Mouse (Mus musculus): Measurements from ENCODE around the gene Ccser1.

Ccser1 gene

DNA sequence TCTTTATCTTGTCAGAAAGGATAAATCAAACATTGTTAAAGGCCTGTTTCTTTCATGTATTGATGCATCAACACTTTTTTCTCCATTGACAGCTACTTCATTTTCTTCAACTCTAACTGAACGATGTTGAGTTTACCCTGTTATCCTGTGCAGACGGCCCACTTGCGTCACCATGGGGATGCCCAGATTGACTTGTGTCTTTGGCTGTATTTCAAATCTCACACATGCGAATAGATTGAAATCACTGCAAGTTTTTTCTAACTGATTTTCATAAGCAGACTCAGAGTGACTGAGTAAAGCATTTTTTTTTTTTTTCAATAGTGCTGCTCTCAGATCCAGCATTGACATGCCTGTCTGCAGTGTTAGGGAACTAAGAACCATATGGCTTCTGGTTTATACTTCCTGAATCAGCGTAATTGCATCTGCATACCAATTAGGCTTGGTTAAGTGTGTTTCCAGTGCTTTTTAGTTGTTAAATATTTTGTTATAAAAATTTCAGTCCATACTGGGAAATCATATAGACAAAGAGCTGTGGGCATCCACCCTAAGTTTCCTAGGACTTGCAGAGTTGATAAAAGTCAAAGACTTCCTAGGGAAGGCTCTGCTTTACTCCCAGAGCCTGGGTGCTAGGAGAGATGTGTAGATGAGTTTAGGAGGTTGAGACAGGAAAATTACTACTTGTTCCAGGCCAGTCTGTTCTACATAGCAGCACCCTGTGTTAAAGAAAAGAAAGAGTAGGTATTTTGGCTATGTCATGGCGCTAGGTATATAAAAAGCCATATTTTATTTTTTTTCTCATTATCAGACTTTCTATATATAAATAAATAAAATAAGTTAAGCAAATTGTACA is 116.3 kb downstream of the Ccser1 start:
- DNase-seq (ENCODE audit: low spot score) = no peak

DNA sequence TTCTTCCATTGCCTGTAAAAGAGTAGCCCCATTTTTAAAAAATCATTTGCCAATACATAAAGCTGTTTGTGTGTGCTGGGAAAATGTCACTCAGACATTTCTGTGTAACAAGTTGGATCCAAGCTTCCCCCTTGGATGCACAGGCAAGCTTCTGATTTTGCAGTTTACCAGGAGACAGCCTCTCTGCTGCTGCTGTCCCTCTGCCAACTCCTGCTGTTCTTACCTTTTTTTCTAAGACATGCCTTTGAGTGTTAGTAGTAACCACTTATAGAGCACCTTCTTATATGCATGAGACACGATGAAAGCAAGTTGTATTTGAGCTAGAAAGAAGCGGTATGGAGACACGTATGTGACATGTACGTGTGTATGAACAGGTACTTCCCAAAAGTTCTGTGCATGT is 120.3 kb downstream of the Ccser1 start:
- DNase-seq (ENCODE audit: low spot score) = no peak

DNA sequence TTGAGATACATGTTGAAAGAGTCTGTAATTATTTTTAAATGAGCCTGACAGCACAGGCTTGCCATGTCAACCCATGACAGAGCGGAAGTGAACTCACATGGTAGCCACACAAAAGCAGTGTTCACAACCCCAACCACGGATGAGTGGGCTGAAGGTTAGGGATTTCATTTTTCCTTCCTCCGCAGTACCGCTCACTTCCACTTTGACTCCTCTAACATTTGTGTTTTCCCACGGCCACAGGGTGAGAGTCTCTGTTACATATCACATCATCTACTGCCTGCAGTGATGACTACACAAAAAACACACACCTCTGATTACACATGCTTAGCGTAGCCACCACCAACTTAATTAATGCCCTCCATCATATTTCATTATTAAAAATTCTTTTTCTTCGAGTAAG is 120.9 kb downstream of the Ccser1 start:
- DNase-seq (ENCODE audit: low spot score) = no peak

DNA sequence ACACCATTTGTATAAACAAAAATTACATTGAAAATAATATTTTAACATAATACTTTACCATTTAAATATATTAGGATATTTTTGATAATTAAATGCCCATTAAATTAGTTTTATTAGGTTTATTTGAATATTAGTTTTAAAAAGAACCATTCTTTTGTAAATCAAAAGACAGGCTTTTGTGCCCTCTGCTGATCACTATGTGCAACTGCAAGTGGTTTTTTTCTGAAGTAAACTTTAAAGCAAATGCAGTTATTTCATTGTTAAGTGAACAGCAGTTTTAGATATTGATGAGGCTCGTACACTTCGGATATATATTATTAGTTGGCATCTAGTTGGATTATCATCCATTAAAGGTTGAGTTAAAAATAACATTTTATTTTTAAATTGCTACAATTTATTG is 121.5 kb downstream of the Ccser1 start:
- no peak for DNase-seq (ENCODE audit: low spot score)

DNA sequence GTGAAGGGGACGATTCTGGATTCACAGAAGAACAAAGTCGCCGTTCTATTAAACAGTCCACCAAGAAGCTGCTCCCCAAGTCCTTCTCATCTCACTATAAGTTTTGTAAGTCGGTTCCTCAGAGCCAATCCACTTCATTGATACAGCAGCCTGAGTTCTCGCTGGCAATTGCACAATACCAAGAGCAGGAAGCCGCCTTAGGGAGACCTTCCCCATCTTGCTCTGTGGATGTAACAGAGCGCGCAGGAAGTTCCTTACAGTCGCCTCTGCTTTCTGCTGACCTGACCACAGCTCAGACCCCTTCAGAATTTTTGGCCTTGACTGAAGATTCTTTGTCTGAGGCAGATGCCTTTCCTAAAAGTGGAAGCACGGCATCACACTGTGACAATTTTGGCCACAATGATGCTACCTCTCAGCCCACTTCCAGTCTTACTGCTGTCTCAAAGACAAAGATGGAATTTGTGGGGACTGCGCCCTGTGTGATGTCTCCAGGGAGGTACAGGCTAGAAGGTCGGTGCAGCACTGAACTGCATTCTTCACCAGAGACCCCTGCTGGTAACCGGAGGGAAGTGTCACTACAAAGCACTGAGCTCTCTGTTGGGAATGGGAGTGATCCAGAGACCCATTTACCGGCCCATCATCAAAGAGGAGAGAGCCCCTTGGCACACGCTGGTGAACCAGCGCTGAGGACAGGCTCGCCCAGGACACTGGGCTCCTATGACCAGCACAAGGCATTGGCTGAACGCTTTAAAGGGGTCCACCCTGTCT is 131.4 kb downstream of the Ccser1 start:
- no peak for DNase-seq (ENCODE audit: low spot score)

DNA sequence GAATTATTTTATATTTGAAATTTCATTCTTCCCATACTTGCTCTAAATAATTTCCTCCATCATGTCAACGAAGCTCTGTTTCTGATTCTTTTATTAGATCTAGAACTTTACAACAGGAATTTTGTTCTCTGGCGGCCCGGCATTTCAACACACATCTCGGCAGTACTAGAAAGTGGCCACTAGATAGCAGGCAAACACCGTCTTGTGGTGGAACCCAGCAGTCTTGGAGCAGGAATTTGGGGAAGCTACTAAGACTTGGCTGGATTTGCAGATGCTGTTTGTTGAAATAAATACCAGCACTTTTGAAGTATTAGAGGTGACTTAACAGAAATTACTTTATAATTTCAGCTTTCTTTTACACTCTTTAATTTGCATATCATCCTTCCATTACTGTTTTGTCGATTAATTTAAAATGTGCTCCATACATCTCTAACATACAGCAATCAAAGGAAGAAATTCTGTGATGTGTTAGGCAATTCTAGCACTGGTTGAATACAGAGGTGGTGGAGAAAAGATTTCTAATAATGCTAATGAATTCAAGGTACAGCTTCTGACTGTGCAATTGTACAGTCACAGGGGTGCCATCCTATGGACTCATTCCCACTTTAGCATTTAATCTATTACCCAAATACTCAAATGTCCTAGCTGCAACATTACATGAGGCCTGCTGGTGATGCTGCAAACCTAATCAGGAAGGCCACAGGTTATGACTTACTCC is 135.9 kb downstream of the Ccser1 start:
- DNase-seq (ENCODE audit: low spot score) = no peak

DNA sequence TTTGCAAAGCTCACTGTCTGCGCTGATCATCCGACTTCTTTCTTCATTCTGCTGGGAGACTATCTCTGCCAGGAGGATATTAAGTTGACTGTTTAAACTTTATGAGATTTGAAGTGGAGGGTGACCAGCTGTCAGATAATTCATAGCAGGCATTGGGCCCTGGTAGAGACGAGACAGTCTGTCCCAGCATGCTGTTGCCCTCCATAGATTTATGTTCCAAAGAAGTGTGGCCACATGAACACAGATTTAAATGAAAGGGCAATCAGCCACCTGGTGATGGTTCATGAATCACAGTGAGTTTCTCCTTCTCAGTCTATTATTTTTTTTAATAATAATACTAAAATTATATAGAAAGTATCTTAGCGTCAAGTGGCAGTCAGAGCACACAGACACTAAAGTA is 140.7 kb downstream of the Ccser1 start:
- DNase-seq (ENCODE audit: low spot score) = no peak

DNA sequence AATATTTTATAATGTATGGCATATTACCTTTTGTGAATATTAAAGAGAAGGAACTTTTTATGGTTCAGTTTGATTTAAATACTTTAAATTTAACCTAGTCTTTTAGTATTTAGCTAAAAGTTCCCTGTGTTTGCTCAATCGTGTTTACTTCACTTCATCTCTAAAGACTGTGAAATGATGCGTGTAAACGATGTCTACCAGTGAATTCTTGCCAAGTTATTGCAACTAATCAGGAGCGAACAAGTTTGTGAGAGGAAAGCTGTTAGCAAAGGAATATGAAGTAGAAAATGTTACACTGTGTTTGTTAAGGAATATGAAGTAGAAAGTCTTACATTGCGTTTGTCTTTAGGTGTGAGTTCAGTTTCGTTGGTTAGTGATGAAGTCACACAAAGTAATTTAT is 142.2 kb downstream of the Ccser1 start:
- DNase-seq (ENCODE audit: low spot score) = no peak

DNA sequence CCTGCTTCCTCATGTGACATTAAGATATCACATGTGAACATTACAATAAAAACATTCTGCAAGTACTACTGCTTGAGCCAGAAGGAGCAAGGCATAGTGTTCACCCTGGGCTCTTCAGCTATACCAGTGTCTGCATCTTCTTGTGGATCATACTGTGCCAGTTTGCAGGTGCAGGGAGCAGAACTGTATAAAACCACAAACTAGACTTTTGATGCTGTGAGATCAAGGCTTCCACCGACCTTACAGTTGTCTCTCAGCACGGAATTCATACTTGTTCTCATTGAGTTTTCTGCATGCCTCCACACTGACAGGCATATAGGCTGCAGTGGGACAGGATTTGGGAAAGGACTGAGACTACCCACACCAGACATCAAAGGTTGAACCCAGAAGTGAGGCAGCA is 146.0 kb downstream of the Ccser1 start:
- DNase-seq (ENCODE audit: low spot score) = no peak

DNA sequence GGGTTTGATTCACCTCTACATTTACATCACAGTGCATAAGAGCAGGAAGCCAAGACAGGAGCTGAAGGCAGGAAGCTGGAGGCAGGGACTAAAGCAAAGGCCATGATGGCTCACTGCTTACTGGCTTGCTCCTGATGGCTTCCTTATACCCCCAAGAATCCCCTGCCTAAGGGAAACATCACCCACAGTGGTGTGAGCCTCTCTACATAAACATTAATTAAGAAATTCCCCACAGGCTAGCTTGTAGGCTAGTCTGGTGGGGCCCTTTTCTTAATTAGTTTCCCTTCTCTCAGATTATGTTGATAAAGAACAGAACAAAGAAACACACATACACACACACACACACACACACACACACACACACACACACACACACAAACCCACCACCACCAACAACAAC is 148.9 kb downstream of the Ccser1 start:
- no peak for DNase-seq (ENCODE audit: low spot score)

DNA sequence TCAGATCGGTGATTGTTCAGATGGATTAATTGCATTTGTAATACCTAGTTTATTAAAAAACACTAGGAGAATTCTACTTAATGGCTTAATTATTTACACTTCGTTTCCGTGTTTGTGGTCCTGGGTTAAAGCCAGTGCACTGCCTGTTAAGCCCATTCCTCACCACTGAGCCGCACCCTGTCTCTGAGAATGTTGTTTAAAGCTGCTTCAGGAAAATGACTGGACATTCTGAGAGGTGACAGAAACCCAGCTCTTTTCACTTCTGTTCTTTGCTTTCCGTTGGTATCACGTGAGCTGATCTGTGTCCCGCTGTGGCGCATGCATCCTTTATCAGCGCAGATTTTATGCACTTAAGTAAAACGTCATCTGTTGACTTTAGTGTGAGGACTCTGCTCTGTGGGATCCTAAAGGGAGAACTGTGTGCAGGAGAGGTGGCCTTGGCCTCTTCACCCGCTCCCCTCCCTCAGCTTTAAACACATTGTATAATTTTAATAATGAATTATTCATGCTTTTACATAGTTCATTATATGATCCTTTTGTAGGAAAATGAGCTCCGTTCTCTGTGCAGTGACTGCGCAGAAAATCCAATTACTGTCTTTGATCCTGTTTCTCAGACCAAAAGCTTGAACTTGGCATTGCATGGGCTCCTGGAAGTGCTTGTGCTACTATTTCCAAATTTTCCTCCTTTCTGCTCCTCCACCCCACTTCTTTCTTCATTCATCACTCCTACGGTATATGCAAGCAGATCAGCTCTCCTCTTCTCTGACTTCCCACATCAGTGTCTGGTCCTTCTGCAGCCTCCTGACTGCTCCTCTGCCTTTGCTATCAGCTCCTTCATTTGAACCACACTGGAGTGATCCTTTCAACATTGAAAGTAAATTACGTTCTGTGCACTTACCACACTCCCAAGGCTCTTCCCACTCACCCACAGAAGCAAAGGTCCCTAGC is 149.7 kb downstream of the Ccser1 start:
- DNase-seq (ENCODE audit: low spot score) = no peak

DNA sequence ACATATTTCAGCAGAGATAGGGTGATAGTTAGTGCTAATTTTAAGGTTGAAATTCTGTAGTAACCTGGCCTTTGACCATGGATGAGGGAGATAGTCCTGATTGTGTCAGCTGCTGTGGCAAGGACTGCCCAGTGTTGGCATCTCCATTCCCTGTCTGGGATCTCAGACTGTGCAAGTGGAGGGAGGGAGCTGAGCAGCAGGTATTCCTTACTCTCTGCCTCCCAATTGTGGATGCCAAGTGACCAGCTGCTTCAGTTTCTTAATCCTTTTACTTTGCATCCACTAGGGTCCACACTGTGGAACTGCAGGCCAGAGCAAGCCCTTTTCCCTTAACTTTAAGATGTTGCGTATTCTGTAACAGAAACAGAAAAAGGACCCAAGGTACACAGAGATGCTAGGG is 154.3 kb downstream of the Ccser1 start:
- DNase-seq (ENCODE audit: low spot score) = no peak

DNA sequence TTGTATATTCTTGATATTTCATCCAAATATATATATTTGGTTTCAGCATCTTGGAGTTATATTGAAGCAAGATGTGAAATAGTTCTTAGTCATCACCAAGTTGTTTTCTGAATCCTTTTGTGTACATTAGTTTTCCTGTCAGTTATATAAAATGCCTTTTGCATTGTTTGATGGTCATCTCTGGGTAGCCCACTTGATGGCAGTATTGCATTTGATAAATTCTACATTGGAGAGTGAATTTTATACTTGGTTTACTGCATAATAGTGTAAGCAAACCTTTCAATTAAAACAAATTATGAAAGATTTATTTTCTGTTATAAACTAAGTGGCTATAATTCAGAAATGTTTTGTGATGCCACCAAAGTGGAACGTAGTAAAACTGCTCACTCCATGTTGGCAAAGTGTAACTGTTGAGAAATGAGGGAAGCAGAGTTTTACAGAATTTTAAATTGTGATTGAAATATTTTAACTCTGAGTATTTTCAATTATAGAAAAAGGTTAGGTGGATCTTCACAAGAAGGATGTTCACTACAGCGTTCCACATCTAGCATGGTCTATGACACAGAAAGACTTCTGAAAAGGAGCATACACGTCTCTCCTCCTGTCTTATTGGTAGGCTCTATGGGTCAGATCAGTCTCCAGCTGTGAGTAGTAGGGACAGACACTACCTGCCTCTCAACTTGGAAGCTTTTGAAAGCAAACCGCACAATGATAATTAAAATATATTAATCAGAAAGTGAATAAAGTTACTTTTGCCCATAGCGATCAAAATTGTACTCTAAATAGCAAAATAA is 167.1 kb downstream of the Ccser1 start:
- no peak for DNase-seq (ENCODE audit: low spot score)

DNA sequence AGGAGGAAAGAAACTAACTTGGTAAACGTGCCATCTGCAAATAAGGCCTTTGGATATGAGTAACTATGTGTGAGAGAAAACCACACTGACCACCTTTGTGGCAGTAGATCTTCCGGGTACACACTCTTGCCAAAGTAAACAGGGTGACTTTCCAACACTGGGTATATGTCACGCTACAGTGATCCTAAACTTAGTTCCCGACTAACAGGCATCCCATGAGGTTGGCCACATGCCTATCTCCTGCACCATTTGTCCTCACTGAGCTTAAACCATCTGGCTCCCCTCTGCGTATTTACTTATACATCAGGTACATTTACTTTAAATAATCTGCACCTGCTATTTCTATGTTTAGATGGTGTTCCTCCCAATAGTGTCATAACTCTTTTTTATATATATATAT is 183.6 kb downstream of the Ccser1 start:
- no peak for DNase-seq (ENCODE audit: low spot score)

DNA sequence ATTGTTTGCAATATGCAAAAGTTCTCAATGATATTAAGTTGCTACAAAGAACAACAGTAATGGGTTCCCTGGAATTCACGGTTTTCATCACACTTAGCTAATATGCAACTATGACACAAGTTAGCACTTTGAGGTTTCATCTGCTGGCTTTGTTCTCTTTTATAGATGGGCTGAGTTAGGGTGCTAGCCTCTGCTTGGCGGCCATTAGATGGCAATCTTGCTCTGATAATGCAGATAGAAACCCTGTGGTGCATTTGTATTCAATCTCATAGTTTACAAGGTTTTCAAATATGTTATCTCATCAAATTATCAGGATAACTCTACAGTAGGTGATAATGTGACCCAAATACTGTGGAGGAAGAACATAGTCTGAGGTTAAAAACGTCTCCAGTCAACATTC is 202.4 kb downstream of the Ccser1 start:
- no peak for DNase-seq (ENCODE audit: low spot score)

DNA sequence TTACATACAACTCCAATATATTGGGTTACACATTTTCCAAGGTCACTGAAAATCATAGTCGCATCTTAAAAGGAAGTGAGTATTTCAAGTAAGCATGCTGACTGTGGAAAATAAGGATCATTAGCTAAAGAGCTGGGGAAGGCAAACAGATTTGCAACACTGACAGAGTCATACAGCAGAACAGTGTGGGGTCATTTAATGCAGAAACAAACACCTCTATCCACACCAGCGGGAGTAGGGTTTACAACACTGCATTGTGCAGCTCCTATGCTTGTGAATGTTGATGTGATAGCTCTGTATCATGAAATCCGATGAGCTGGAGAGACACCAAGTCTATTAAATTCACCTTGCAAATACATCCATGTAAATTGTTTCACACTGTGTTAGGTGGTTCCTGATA is 202.9 kb downstream of the Ccser1 start:
- DNase-seq (ENCODE audit: low spot score) = no peak

DNA sequence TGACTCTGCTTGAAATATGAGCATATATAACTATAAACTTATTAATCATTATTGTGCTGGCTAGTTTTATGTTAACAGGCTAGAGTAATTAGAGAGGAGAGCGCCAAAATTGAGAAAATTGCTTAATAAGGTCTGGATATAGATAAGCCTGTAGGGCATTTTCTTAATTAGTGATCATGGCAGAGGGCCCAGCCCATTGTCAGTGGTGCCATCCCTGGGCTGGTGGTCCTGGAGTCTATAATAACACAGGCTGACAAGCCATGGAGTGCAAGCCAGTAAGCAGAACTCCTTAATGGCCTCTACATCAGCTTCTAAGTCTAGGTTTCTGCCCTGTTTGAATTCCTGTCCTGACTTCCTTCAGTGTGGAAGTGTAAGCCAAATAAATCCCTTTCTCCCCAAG is 206.9 kb downstream of the Ccser1 start:
- DNase-seq (ENCODE audit: low spot score) = no peak

DNA sequence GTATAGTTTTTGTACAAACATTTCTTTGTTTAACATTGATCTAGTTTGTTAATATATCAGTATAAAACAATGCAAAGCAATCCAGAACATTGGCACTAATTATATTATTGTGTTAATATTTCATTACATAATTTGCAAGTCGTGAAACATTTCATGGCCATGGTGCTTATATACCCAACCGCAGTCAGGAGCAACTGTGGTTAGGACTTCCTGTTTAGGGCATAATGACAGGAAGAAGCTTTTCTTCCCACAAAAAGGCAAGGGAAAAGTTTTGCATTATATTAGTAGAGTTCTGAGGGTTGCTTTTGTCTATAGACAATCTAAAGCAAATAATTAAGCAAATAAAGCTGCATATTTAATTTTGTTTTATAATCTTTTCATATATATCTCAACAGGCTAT is 247.4 kb downstream of the Ccser1 start:
- DNase-seq (ENCODE audit: low spot score) = no peak

DNA sequence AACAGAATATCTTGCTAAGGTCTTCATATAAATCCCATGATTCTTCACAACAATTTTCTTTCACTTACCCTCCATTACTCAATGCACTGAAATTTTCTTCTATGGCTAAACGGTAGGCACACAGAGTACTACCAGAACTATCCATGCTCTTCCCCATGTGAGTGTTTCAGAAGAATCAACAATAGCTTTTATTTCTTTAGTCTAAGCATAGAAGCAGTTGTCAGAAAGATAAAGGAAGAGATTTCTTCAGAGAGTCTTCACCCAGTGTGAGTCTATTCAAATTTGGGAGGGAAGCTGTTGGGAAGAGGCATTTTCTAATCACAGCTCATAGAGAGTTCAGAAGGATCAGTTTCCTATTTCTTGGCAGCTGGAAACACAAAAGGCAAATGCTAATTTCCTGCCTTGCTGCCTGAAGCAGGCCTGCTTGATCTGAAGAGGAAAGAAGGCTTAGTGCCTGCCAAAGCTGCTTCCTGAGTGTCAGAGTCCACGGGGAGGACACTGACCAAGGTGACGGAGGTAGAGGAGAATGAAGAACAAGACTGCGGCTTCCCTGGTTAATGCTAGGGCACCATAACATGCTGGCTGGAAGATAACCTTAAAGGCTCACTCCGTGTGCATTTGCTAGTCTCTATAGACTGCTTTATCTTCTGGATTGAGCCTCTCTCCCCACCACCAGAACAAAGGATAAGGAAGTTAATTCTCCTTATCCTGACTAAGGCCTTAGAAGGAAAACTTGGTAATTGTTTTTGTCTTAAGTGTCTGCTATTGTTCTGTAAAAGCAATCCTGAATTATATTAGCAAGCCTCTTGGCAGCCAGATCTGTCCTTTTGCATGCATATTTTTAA is 251.0 kb downstream of the Ccser1 start:
- no peak for DNase-seq (ENCODE audit: low spot score)

DNA sequence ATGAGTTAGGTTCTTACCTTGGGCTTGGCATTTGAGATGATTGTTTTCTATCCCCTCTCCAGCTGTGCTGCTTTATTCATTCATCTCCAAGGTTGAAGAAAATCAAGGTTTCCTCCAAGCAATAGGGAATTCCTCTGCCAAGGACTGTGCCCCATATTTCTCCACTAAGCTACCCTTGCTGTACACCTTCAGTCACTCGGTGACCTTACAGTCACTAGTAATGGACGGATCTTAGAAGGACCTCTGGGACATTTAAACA is 251.5 kb downstream of the Ccser1 start:
- DNase-seq (ENCODE audit: low spot score) = no peak

Data from ovary, adult 18-20 months (tissue).